Mouse (Mus musculus): ENCODE data around the gene St8sia2. TPM values are rescaled to one million over a fixed set of nuclear protein-coding genes. Genes with fewer than 3 reads are reported as not detected.

Gene St8sia2
- polyA plus RNA-seq, 1 experiment: 0.12 TPM

GRCm38 (mm10) chr7:73917633-73918311, 95.7 kb downstream of the St8sia2 start:
- Histone ChIP-seq H3K36me3 (ENCODE audit: control insufficient read depth, insufficient read depth, low read length) (no peaks in the 10 kb centered on the region), H3K4me1 (ENCODE audit: control insufficient read depth, insufficient read depth, insufficient read length) (no peaks in the 10 kb centered on the region), H3K27ac (ENCODE audit: insufficient read depth, low read length) (no peak overlapping the region), H3K4me3 (ENCODE audit: extremely low read depth, insufficient read depth, insufficient read length) (no peak overlapping the region), H3K27me3 (ENCODE audit: control insufficient read depth, insufficient read depth, low read length) (no peaks in the 10 kb centered on the region)
- DNase-seq (ENCODE audit: low read depth in 1 of 2, low spot score in 2 of 2): no peak
- 86% methylated on average over 9 of the region's 9 CpGs for WGBS
- TF ChIP-seq POLR2A (IDR thresholded peaks at IDR 0.05; ENCODE audit: low read depth, low read length): no peak
- TF ChIP-seq CTCF (IDR thresholded peaks at IDR 0.05; ENCODE audit: extremely low read depth, insufficient read depth, insufficient read length, insufficient replicate concordance): no peak

DNA sequence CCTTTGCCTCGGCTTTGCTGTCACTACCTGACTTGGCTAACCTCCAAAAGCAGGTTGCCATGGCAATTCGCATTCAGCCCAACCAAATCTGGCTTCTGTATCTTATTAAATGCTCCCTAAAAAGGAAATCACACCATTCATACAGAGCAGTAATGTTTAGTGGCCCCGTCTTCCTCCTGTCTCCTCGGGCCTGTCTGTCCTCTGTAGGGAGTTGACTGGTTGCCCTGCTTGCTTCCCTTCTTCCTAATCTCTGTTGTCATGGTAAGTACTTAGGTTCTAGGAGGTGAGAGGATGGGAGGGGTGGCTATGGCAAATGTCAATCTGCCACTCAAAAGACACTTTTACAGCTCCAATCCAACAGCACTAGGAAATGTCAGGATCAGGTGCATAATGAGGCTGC, 101.6 kb downstream of the St8sia2 start:
- WGBS: 64% methylated on average over 4 of the region's 4 CpGs
- DNase-seq (ENCODE audit: low read depth in 1 of 2, low spot score in 2 of 2): no peak

GRCm38 (mm10) chr7:73910843-73911242, 102.6 kb downstream of the St8sia2 start:
- Histone ChIP-seq H3K36me3 (ENCODE audit: control insufficient read depth, insufficient read depth, low read length) (no peaks in the 10 kb centered on the region), H3K4me3 (ENCODE audit: extremely low read depth, insufficient read depth, insufficient read length) (no peak overlapping the region), H3K4me1 (ENCODE audit: control insufficient read depth, insufficient read depth, insufficient read length) (no peaks in the 10 kb centered on the region), H3K27me3 (ENCODE audit: control insufficient read depth, insufficient read depth, low read length) (no peaks in the 10 kb centered on the region), H3K27ac (ENCODE audit: insufficient read depth, low read length) (no peak overlapping the region)
- 94% methylated on average over 4 of the region's 4 CpGs for WGBS
- TF ChIP-seq POLR2A (IDR thresholded peaks at IDR 0.05; ENCODE audit: low read depth, low read length) (no peak), CTCF (IDR thresholded peaks at IDR 0.05; ENCODE audit: extremely low read depth, insufficient read depth, insufficient read length, insufficient replicate concordance) (no peak)
- DNase-seq (ENCODE audit: low read depth in 1 of 2, low spot score in 2 of 2): no peak

More for the DNA sequence above, 101.6 kb downstream of the St8sia2 start:
- Histone ChIP-seq H3K4me3 (ENCODE audit: extremely low read depth, insufficient read depth, insufficient read length) (no peak overlapping the region), H3K4me1 (ENCODE audit: control insufficient read depth, insufficient read depth, insufficient read length) (no peaks in the 10 kb centered on the region), H3K27ac (ENCODE audit: insufficient read depth, low read length) (no peak overlapping the region), H3K27me3 (ENCODE audit: control insufficient read depth, insufficient read depth, low read length) (no peaks in the 10 kb centered on the region), H3K36me3 (ENCODE audit: control insufficient read depth, insufficient read depth, low read length) (no peaks in the 10 kb centered on the region)
- TF ChIP-seq POLR2A (IDR thresholded peaks at IDR 0.05; ENCODE audit: low read depth, low read length) (no peak), CTCF (IDR thresholded peaks at IDR 0.05; ENCODE audit: extremely low read depth, insufficient read depth, insufficient read length, insufficient replicate concordance) (no peak)

GRCm38 (mm10) chr7:73909432-73910205, 103.9 kb downstream of the St8sia2 start:
- H3K27me3 ChIP-seq (ENCODE audit: control insufficient read depth, insufficient read depth, low read length): no peaks in the 10 kb centered on the region
- no peak overlapping the region for H3K4me3 ChIP-seq (ENCODE audit: extremely low read depth, insufficient read depth, insufficient read length)
- WGBS: 81% methylated on average over 5 of the region's 5 CpGs
- H3K36me3 ChIP-seq (ENCODE audit: control insufficient read depth, insufficient read depth, low read length): no peaks in the 10 kb centered on the region
- H3K27ac ChIP-seq (ENCODE audit: insufficient read depth, low read length): no peak overlapping the region
- no peak for TF ChIP-seq POLR2A (IDR thresholded peaks at IDR 0.05; ENCODE audit: low read depth, low read length)
- TF ChIP-seq CTCF (IDR thresholded peaks at IDR 0.05; ENCODE audit: extremely low read depth, insufficient read depth, insufficient read length, insufficient replicate concordance): no peak
- H3K4me1 ChIP-seq (ENCODE audit: control insufficient read depth, insufficient read depth, insufficient read length): no peaks in the 10 kb centered on the region
- no peak for DNase-seq (ENCODE audit: low read depth in 1 of 2, low spot score in 2 of 2)

DNA sequence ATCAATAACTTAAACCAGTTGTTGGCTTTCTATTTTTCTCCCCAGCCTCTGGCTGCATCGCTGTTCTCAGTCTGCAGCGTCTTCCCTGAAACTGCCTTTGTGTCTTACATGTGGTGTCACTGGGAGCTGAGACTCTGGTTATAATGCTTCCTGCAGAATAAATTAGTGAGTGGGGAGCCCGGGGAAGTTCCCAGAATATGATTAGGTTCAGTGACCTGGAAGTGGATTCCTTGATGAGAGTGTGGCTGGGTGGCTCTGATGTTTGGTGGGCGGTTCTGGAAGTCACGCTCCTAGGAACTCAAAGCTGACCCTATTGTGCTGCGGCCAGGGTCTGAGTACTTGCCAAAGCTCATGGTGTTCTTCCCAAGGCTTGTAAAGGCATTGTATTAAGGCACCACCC, 119.0 kb downstream of the St8sia2 start:
- Histone ChIP-seq H3K4me3 (ENCODE audit: extremely low read depth, insufficient read depth, insufficient read length) (no peak overlapping the region), H3K27me3 (ENCODE audit: control insufficient read depth, insufficient read depth, low read length) (no peaks in the 10 kb centered on the region), H3K4me1 (ENCODE audit: control insufficient read depth, insufficient read depth, insufficient read length) (no peaks in the 10 kb centered on the region), H3K36me3 (ENCODE audit: control insufficient read depth, insufficient read depth, low read length) (no peaks in the 10 kb centered on the region), H3K27ac (ENCODE audit: insufficient read depth, low read length) (no peak overlapping the region)
- no peak for DNase-seq (ENCODE audit: low read depth in 1 of 2, low spot score in 2 of 2)
- TF ChIP-seq POLR2A (IDR thresholded peaks at IDR 0.05; ENCODE audit: low read depth, low read length): no peak
- TF ChIP-seq CTCF (IDR thresholded peaks at IDR 0.05; ENCODE audit: extremely low read depth, insufficient read depth, insufficient read length, insufficient replicate concordance): no peak
- WGBS: 84% methylated on average over 6 of the region's 6 CpGs

DNA sequence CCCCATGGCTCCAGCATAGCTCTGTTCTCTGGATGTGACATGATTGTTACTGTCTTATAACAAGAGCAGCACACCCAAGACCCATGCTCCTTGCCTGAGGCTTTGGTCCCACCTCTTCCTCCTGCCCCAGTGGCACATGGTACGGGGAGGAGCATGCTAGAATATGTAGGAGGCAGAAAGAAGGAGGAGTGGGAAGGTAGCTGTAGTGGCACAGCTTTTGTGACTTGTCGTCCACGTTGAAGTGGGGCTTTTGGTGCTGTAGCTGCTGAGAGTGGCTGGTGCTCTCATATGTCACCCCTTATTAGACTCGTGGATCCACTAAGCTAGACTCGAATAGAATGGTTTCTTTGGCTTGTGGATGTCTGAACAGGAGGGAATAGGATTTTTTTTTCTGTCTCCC, 121.7 kb downstream of the St8sia2 start:
- Histone ChIP-seq H3K36me3 (ENCODE audit: control insufficient read depth, insufficient read depth, low read length) (no peaks in the 10 kb centered on the region), H3K27ac (ENCODE audit: insufficient read depth, low read length) (no peak overlapping the region), H3K27me3 (ENCODE audit: control insufficient read depth, insufficient read depth, low read length) (no peaks in the 10 kb centered on the region), H3K4me1 (ENCODE audit: control insufficient read depth, insufficient read depth, insufficient read length) (no peaks in the 10 kb centered on the region), H3K4me3 (ENCODE audit: extremely low read depth, insufficient read depth, insufficient read length) (no peak overlapping the region)
- no peak for DNase-seq (ENCODE audit: low read depth in 1 of 2, low spot score in 2 of 2)
- 79% methylated on average over 5 of the region's 5 CpGs for WGBS
- TF ChIP-seq POLR2A (IDR thresholded peaks at IDR 0.05; ENCODE audit: low read depth, low read length): no peak
- no peak for TF ChIP-seq CTCF (IDR thresholded peaks at IDR 0.05; ENCODE audit: extremely low read depth, insufficient read depth, insufficient read length, insufficient replicate concordance)

All from spleen, adult 2 months (tissue).